Mouse (Mus musculus) CH12.LX (cell line): ENCODE results near the gene Ccdc136. TPM values are rescaled to one million over a fixed set of nuclear protein-coding genes. Genes with fewer than 3 reads are reported as not detected.

Source experiments
- DNase-seq: peaks from one replicate; pipeline ENCODE4 v3.0.0-alpha.2; 2013; ENCODE audit errors: extremely low read depth
- H3K27ac ChIP-seq: 2 replicates; pipeline ENCODE4 v1.5.1; 2012; ENCODE audit warnings: low read depth, mild to moderate bottlenecking, control low read depth, moderate library complexity; ENCODE audit not compliant: insufficient read depth
- H3K27me3 ChIP-seq: replicated peaks from 2 replicates; pipeline ENCODE3; 2012; ENCODE audit warnings: inconsistent platforms
- H3K36me3 ChIP-seq, 2 experiments: replicated peaks in 1 of 2; 2 replicates each; pipeline versions ENCODE3 to v1.6.1; 2012; ENCODE audit warnings: inconsistent platforms in 1 of 2, low read length in 1 of 2, mild to moderate bottlenecking in 1 of 2, mixed read lengths in 1 of 2, moderate library complexity in 1 of 2; ENCODE audit not compliant: control insufficient read depth in 1 of 2, insufficient read depth in 1 of 2
- H3K4me1 ChIP-seq, 2 experiments: 2 replicates each; pipeline ENCODE4 v1.6.1; 2012; ENCODE audit warnings: inconsistent platforms in 1 of 2, moderate library complexity in 1 of 2; ENCODE audit not compliant: insufficient read depth in 2 of 2, control insufficient read depth in 1 of 2
- H3K4me2 ChIP-seq: 2 replicates; pipeline ENCODE4 v1.6.1; 2012; ENCODE audit warnings: low read depth, mild to moderate bottlenecking, control low read depth; ENCODE audit not compliant: poor library complexity, insufficient read depth, severe bottlenecking
- H3K4me3 ChIP-seq, 3 experiments: fragments of 150-350 bp in 1 of 3; sonication (generic) in 1 of 3; replicated peaks in 1 of 3; 2 replicates each; pipeline versions ENCODE3 to v1.5.1; 2011 to 2012; ENCODE audit warnings: low read depth in 2 of 3, low read length in 2 of 3, mild to moderate bottlenecking in 2 of 3, moderate library complexity in 2 of 3, control low read depth in 1 of 3, improper control_type of control experiment in 1 of 3, inconsistent platforms in 1 of 3, mixed read lengths in 1 of 3; ENCODE audit not compliant: poor library complexity in 1 of 3
- H3K79me2 ChIP-seq: replicated peaks from 2 replicates; pipeline ENCODE4 v1.6.1; 2012; ENCODE audit warnings: mild to moderate bottlenecking, moderate library complexity; ENCODE audit not compliant: control insufficient read depth, poor library complexity, insufficient read depth, severe bottlenecking; ENCODE audit errors: extremely low read depth
- H3K9ac ChIP-seq: 2 replicates; pipeline ENCODE4 v1.6.1; 2012; ENCODE audit warnings: low read depth, mild to moderate bottlenecking, control low read depth, moderate library complexity; ENCODE audit not compliant: insufficient read depth
- H3K9me3 ChIP-seq: replicated peaks from 2 replicates; pipeline ENCODE3; 2012; ENCODE audit warnings: low read length, inconsistent platforms, mixed read lengths
- BHLHE40 ChIP-seq: IDR thresholded peaks from 2 replicates; pipeline ENCODE4 v1.6.1; 2011; ENCODE audit warnings: mild to moderate bottlenecking, low read depth, low read length, improper control_type of control experiment
- CHD1 ChIP-seq: IDR thresholded peaks from 2 replicates; pipeline ENCODE4 v1.6.1; 2012; ENCODE audit warnings: low read depth, low read length, improper control_type of control experiment, inconsistent platforms
- ELF1 ChIP-seq: IDR thresholded peaks from 2 replicates; pipeline ENCODE4 v1.6.1; 2014; ENCODE audit warnings: low read depth, mild to moderate bottlenecking, inconsistent platforms, low read length, improper control_type of control experiment
- ETS1 ChIP-seq: conservative IDR thresholded peaks from 2 replicates; pipeline ENCODE4 v1.6.1; 2012; ENCODE audit warnings: low read depth, mild to moderate bottlenecking, inconsistent platforms, low read length, improper control_type of control experiment, moderate library complexity
- GABPA ChIP-seq: IDR thresholded peaks from 2 replicates; pipeline ENCODE4 v1.6.1; 2012; ENCODE audit warnings: low read depth, low read length, improper control_type of control experiment, inconsistent platforms; ENCODE audit not compliant: insufficient replicate concordance
- HCFC1 ChIP-seq: IDR thresholded peaks from 2 replicates; pipeline ENCODE4 v1.6.1; 2012; ENCODE audit warnings: low read depth, mild to moderate bottlenecking, inconsistent platforms, low read length, improper control_type of control experiment
- IRF4 ChIP-seq: IDR thresholded peaks from 2 replicates; pipeline ENCODE4 v1.6.1; 2014; ENCODE audit warnings: low read depth, mild to moderate bottlenecking, inconsistent platforms, low read length, improper control_type of control experiment
- KAT2A ChIP-seq: IDR thresholded peaks from 2 replicates; pipeline ENCODE4 v1.6.1; 2012; ENCODE audit warnings: low read length, improper control_type of control experiment, inconsistent platforms; ENCODE audit not compliant: insufficient replicate concordance
- MAX ChIP-seq: IDR thresholded peaks from 2 replicates; pipeline ENCODE4 v1.6.1; 2011; ENCODE audit warnings: low read length, improper control_type of control experiment
- MEF2A ChIP-seq: IDR thresholded peaks from 2 replicates; pipeline ENCODE4 v1.6.1; 2014; ENCODE audit warnings: low read depth, mild to moderate bottlenecking, inconsistent platforms, low read length, improper control_type of control experiment, borderline replicate concordance
- MXI1 ChIP-seq: IDR thresholded peaks from 2 replicates; pipeline ENCODE4 v1.6.1; 2011; ENCODE audit warnings: mild to moderate bottlenecking, low read depth, low read length, improper control_type of control experiment
- MYC ChIP-seq: IDR thresholded peaks from 2 replicates; pipeline ENCODE4 v1.6.1; 2011; ENCODE audit warnings: low read depth, mild to moderate bottlenecking, improper control_type of control experiment, low read length
- NELFE ChIP-seq: IDR thresholded peaks from 2 replicates; pipeline ENCODE4 v1.6.1; 2011; ENCODE audit warnings: low read depth, low read length, improper control_type of control experiment
- NRF1 ChIP-seq: IDR thresholded peaks from 2 replicates; pipeline ENCODE4 v1.6.1; 2014; ENCODE audit warnings: low read depth, mild to moderate bottlenecking, inconsistent platforms, low read length, improper control_type of control experiment, moderate library complexity
- PAX5 ChIP-seq: IDR thresholded peaks from 2 replicates; pipeline ENCODE4 v1.6.1; 2012; ENCODE audit warnings: low read length, inconsistent platforms, mixed read lengths
- POLR2A ChIP-seq: IDR thresholded peaks from 2 replicates; pipeline ENCODE4 v1.6.1; 2011; ENCODE audit warnings: low read depth, mild to moderate bottlenecking, improper control_type of control experiment, low read length
- SIN3A ChIP-seq: IDR thresholded peaks from 2 replicates; pipeline ENCODE4 v1.6.1; 2012; ENCODE audit warnings: low read length, improper control_type of control experiment, inconsistent platforms
- SMC3 ChIP-seq: IDR thresholded peaks from 2 replicates; pipeline ENCODE4 v1.6.1; 2011; ENCODE audit warnings: low read depth, low read length, improper control_type of control experiment
- TBP ChIP-seq: conservative IDR thresholded peaks from 2 replicates; pipeline ENCODE4 v1.6.1; 2011; ENCODE audit warnings: low read depth, low read length, improper control_type of control experiment
- TCF12 ChIP-seq: IDR thresholded peaks from 2 replicates; pipeline ENCODE4 v1.6.1; 2014; ENCODE audit warnings: low read depth, mild to moderate bottlenecking, inconsistent platforms, low read length, improper control_type of control experiment
- USF1 ChIP-seq: IDR thresholded peaks from 2 replicates; pipeline ENCODE4 v1.6.1; 2014; ENCODE audit warnings: low read depth, mild to moderate bottlenecking, inconsistent platforms, low read length, improper control_type of control experiment
- USF2 ChIP-seq: conservative IDR thresholded peaks from 2 replicates; pipeline ENCODE4 v1.6.1; 2011; ENCODE audit warnings: low read depth, low read length, improper control_type of control experiment
- ZC3H11A ChIP-seq: IDR thresholded peaks from 2 replicates; pipeline ENCODE4 v1.6.1; 2012; ENCODE audit warnings: low read depth, mild to moderate bottlenecking, inconsistent platforms, low read length, improper control_type of control experiment
- ZMIZ1 ChIP-seq: IDR thresholded peaks from 2 replicates; pipeline ENCODE4 v1.6.1; 2012; ENCODE audit warnings: low read depth, mild to moderate bottlenecking, inconsistent platforms, low read length, improper control_type of control experiment
- ZNF384 ChIP-seq: IDR thresholded peaks from 2 replicates; pipeline ENCODE4 v1.6.1; 2012; ENCODE audit warnings: low read depth, low read length, improper control_type of control experiment, inconsistent platforms
- dilution Hi-C: fragments of 300-500 bp; cut with MboI; formaldehyde crosslinking; loops from 2 replicates; pipeline ENCODE4 v1.14.3; 2020; ENCODE audit warnings: low sequenced_read_pairs; ENCODE audit not compliant: extremely low pct_unique_long_range_greater_than_20kb, extremely low pct_ligation_motif_present
- in situ Hi-C: fragments of 300-500 bp; cut with MboI; formaldehyde crosslinking; loops from 3 replicates; pipeline ENCODE4 v1.14.3; 2019; ENCODE audit warnings: low sequenced_read_pairs, low pct_ligation_motif_present, low pct_unique_long_range_greater_than_20kb, mixed read lengths
- polyA plus RNA-seq: library from polyadenylated mRNA; unstranded; fragments of >175 nt; gene quantifications from 2 replicates; pipeline ENCODE4 v1.2.1, GENCODE M21; 2012; ENCODE audit warnings: low read depth; ENCODE audit not compliant: insufficient read length
- total RNA-seq, 2 experiments: library from RNA; depleted of rRNA; stranded (reverse); fragments of 300-350 nt in 1 of 2; fragments of >200 nt in 1 of 2; gene quantifications; 2 replicates each; pipeline ENCODE4 v1.2.3; 2012 to 2014

The Ccdc136 gene
- total and polyA plus RNA-seq, 3 experiments, result 0.64 to 4.3 (median 2.4) TPM

- in situ Hi-C loops (no loop called here), dilution Hi-C loops (no loop called here)
- Histone ChIP-seq H3K27me3 (no peaks in the 10 kb centered on the region), H3K27ac (peak within 1 kb of the TSS; percentile 70), H3K36me3 (peaks cover 25 to 37% of the 10 kb centered on the region in 2 experiments), H3K4me1 (peaks cover 4 to 7% of the 10 kb centered on the region in 2 experiments), H3K9me3 (no peaks in the 10 kb centered on the region), H3K79me2 (peaks cover 20% of the 10 kb centered on the region), H3K9ac (peak within 1 kb of the TSS; percentile 81), H3K4me2 (peak within 1 kb of the TSS; percentile 92), H3K4me3 (peak within 1 kb of the TSS; percentile 73 to 97 (median 87))
- TF ChIP-seq MYC, result peak; percentile 95
- no peak for TF ChIP-seq PAX5
- TF ChIP-seq ELF1, result peak; percentile 93
- peak; percentile 82; the same call in 1 of the 2 replicates for TF ChIP-seq KAT2A
- TF ChIP-seq ZMIZ1, result peak; percentile 64; the same call in 1 of the 2 replicates
- peak; percentile 93 for TF ChIP-seq HCFC1
- peak; percentile 68; the same call in 1 of the 2 replicates for TF ChIP-seq IRF4
- TF ChIP-seq ZC3H11A, result no peak
- peak; percentile 88 for TF ChIP-seq USF2
- no peak for TF ChIP-seq SMC3
- peak; percentile 58; the same call in 1 of the 2 replicates for TF ChIP-seq TBP
- peak; percentile 64 for TF ChIP-seq NELFE
- TF ChIP-seq TCF12, result peak; percentile 76
- 0 out of 2 replicates have a peak, but pooled peaks have one; percentile 33 for TF ChIP-seq ETS1
- peak; percentile 75 for TF ChIP-seq POLR2A
- peak; percentile 91 for TF ChIP-seq USF1
- TF ChIP-seq SIN3A, result peak; percentile 90; the same call in 1 of the 2 replicates
- peak; percentile 34; the same call in 1 of the 2 replicates for TF ChIP-seq MEF2A
- TF ChIP-seq MAX, result peak; percentile 95
- peak; percentile 83 for TF ChIP-seq BHLHE40
- TF ChIP-seq GABPA, result peak; percentile 20; the same call in 1 of the 2 replicates
- TF ChIP-seq MXI1, result peak; percentile 88
- peak; percentile 89 for TF ChIP-seq NRF1
- TF ChIP-seq CHD1, result no peak
- TF ChIP-seq ZNF384, result no peak
- DNase-seq, result peak; percentile 97
Measured at GRCm38 (mm10) chr6:29467583-29468354, 71.7 kb downstream of the Ccdc136 start, which contains the start of gene Atp6v1f. Gene Atp6v1f (plus strand): TSS chr6:29467718.
